18 mouse cellular contexts compared by ENCODE assay signal in genomic region chr19:48820493-48821282, GRCm38 (mm10).
DNase-seq lines count a peak whose midpoint lies in the region; ATAC-seq and TF ChIP-seq lines count a peak whose summit lies in the region.
"Had no signal": no experiment of that assay in that cellular context is flagged by ENCODE, and none has a peak within 500 bp of the region (broad histone marks: within the 10 kb centered on the region; RNA-seq: fewer than 3 reads in every experiment).

No protein-coding gene starts in this region.

- H3K27ac ChIP-seq in forebrain, embryonic 16.5 days (ENCODE audit: low read length), result no peak overlapping the region
- no peak overlapping the region for H3K27ac ChIP-seq in forebrain, embryonic 12.5 days
- H3K27ac ChIP-seq in kidney, postnatal 0 days, result no peak overlapping the region
- no peak overlapping the region for H3K27ac ChIP-seq in limb, embryonic 10.5 days
- H3K27ac ChIP-seq: forebrain, embryonic 10.5 days; hindbrain, postnatal 0 days; limb, embryonic 15.5 days; midbrain, embryonic 13.5 days had no signal

- H3K4me2 ChIP-seq in forebrain, embryonic 16.5 days (ENCODE audit: low read length), result no peak overlapping the region
- H3K4me2 ChIP-seq in forebrain, embryonic 12.5 days, result no peak overlapping the region
- no peak overlapping the region for H3K4me2 ChIP-seq in kidney, postnatal 0 days (ENCODE audit: low read length)
- H3K4me2 ChIP-seq: heart, embryonic 11.5 days; limb, embryonic 15.5 days; midbrain, embryonic 13.5 days had no signal

- peak; percentile 33; the same call in 1 of the 2 replicates for ATAC-seq in forebrain, embryonic 16.5 days
- no peak for ATAC-seq in forebrain, embryonic 12.5 days (ENCODE audit: low FRiP score)
- peak; percentile 71; the same call in 1 of the 2 replicates for ATAC-seq in kidney, postnatal 0 days (replicated peaks; ENCODE audit: low FRiP score, low read depth)
- ATAC-seq in megakaryocyte progenitor cell, adult 5-6 weeks (replicated peaks; ENCODE audit: poor library complexity), result no peak
- ATAC-seq: hindbrain, postnatal 0 days; liver, postnatal 0 days; midbrain, embryonic 13.5 days had no signal

- H3K4me3 ChIP-seq in forebrain, embryonic 16.5 days (replicated peaks; ENCODE audit: low read length), result no peak overlapping the region
- H3K4me3 ChIP-seq in forebrain, embryonic 12.5 days (replicated peaks), result no peak overlapping the region
- no peak overlapping the region for H3K4me3 ChIP-seq in kidney, postnatal 0 days (replicated peaks; ENCODE audit: low read depth, low read length)
- H3K4me3 ChIP-seq in limb, embryonic 10.5 days, result no peak overlapping the region
- H3K4me3 ChIP-seq: forebrain, embryonic 10.5 days; limb, embryonic 15.5 days; midbrain, embryonic 13.5 days had no signal

- H3K27me3 ChIP-seq in forebrain, embryonic 16.5 days (replicated peaks; ENCODE audit: control insufficient read depth, insufficient read depth, low read length), result no peaks in the 10 kb centered on the region
- H3K27me3 ChIP-seq in forebrain, embryonic 12.5 days, result no peaks in the 10 kb centered on the region
- no peaks in the 10 kb centered on the region for H3K27me3 ChIP-seq in kidney, postnatal 0 days (ENCODE audit: insufficient read depth, low read length)
- H3K27me3 ChIP-seq in limb, embryonic 10.5 days (ENCODE audit: low read depth, poor library complexity, severe bottlenecking), result no peaks in the 10 kb centered on the region
- H3K27me3 ChIP-seq: limb, embryonic 15.5 days; midbrain, embryonic 13.5 days had no signal

- H3K9me3 ChIP-seq in forebrain, embryonic 16.5 days (ENCODE audit: control insufficient read depth, low read length), result no peaks in the 10 kb centered on the region
- H3K9me3 ChIP-seq in forebrain, embryonic 12.5 days, result no peaks in the 10 kb centered on the region
- H3K9me3 ChIP-seq in kidney, postnatal 0 days (replicated peaks; ENCODE audit: low read length), result no peaks in the 10 kb centered on the region
- H3K9me3 ChIP-seq in limb, embryonic 10.5 days (replicated peaks), result no peaks in the 10 kb centered on the region
- H3K9me3 ChIP-seq: forebrain, embryonic 10.5 days; limb, embryonic 15.5 days; midbrain, embryonic 13.5 days had no signal

- no peak for TF ChIP-seq CTCF in kidney, postnatal 0 days (IDR thresholded peaks at IDR 0.05; ENCODE audit: low read depth)

- WGBS in forebrain, embryonic 16.5 days, result 65% methylated on average over 5 of the region's 5 CpGs
- 80% methylated on average over 5 of the region's 5 CpGs for WGBS in forebrain, embryonic 12.5 days
- WGBS in kidney, postnatal 0 days, result 30% methylated on average over 5 of the region's 5 CpGs
- 76% methylated on average over 5 of the region's 5 CpGs for WGBS in limb, embryonic 10.5 days

- H3K36me3 ChIP-seq in forebrain, embryonic 16.5 days (ENCODE audit: control insufficient read depth, insufficient read depth), result no peaks in the 10 kb centered on the region
- no peaks in the 10 kb centered on the region for H3K36me3 ChIP-seq in forebrain, embryonic 12.5 days (replicated peaks)
- H3K36me3 ChIP-seq in kidney, postnatal 0 days (ENCODE audit: insufficient read depth, low read length), result no peaks in the 10 kb centered on the region
- no peaks in the 10 kb centered on the region for H3K36me3 ChIP-seq in limb, embryonic 10.5 days
- H3K36me3 ChIP-seq: forebrain, embryonic 10.5 days; limb, embryonic 15.5 days; midbrain, embryonic 13.5 days had no signal

- peak; percentile 85 for DNase-seq in kidney, postnatal 0 days (ENCODE audit: low spot score)
- DNase-seq in kidney, postnatal 25 days, result no peak
- peak; percentile 80 for DNase-seq in brain, adult 2 months (ENCODE audit: low read depth, low spot score)
- DNase-seq in right cerebral cortex, adult 2 months (ENCODE audit: low spot score in 2 of 2), result peak; percentile 41 to 50
- no peak for DNase-seq in limb, embryonic 10.5 days (ENCODE audit: low spot score)
- DNase-seq: gastrocnemius, postnatal 14 days; heart, postnatal 4 days; kidney, adult 2 months; liver, postnatal 0 days; lung, postnatal 4 days had no signal

- H3K9ac ChIP-seq in forebrain, embryonic 16.5 days (replicated peaks; ENCODE audit: low read depth, low read length), result no peak overlapping the region
- H3K9ac ChIP-seq in forebrain, embryonic 12.5 days, result no peak overlapping the region
- no peak overlapping the region for H3K9ac ChIP-seq in kidney, postnatal 0 days (ENCODE audit: low read depth, low read length)
- H3K9ac ChIP-seq: limb, embryonic 15.5 days; liver, postnatal 0 days; midbrain, embryonic 13.5 days had no signal

- H3K4me1 ChIP-seq in forebrain, embryonic 16.5 days (replicated peaks; ENCODE audit: control insufficient read depth, insufficient read depth, low read length), result no peaks in the 10 kb centered on the region
- no peaks in the 10 kb centered on the region for H3K4me1 ChIP-seq in forebrain, embryonic 12.5 days
- no peaks in the 10 kb centered on the region for H3K4me1 ChIP-seq in kidney, postnatal 0 days (replicated peaks; ENCODE audit: insufficient read depth, low read length)
- no peaks in the 10 kb centered on the region for H3K4me1 ChIP-seq in limb, embryonic 10.5 days
- H3K4me1 ChIP-seq: forebrain, embryonic 10.5 days; limb, embryonic 15.5 days; midbrain, embryonic 13.5 days had no signal

Comparison
In these comparisons a context has a peak if more than half of its experiments do, and no peak if none do; other contexts are left out.
1. ATAC-seq: peak in forebrain, embryonic 16.5 days (single experiment) and kidney, postnatal 0 days (single experiment); none in forebrain, embryonic 12.5 days (single experiment) and megakaryocyte progenitor cell, adult 5-6 weeks (single experiment).
2. DNase-seq: peak in kidney, postnatal 0 days (single experiment), brain, adult 2 months (single experiment) and right cerebral cortex, adult 2 months (2 of 2); none in kidney, postnatal 25 days (0 of 2) and limb, embryonic 10.5 days (single experiment).